Mouse (Mus musculus) cortical plate, adult 2 months (tissue): Measurements from ENCODE around the gene Rpl35a.

Source experiments
- CTCF ChIP-seq: fragments of 200-500 bp; IDR thresholded peaks from 2 replicates; pipeline ENCODE4 v1.5.1; 2011; ENCODE audit warnings: mild to moderate bottlenecking, control low read depth, low read length; ENCODE audit not compliant: insufficient read depth; ENCODE audit errors: extremely low read depth
- POLR2A ChIP-seq: fragments of 200-500 bp; IDR thresholded peaks from 2 replicates; pipeline ENCODE4 v1.6.1; 2011; ENCODE audit warnings: mild to moderate bottlenecking, low read length, control low read depth; ENCODE audit not compliant: insufficient read depth; ENCODE audit errors: extremely low read depth

- no peak for TF ChIP-seq CTCF
- TF ChIP-seq POLR2A, result no peak
These were observed 13.6 kb upstream of the Rpl35a start for GRCm38 (mm10) chr16:33042682-33043081.
